Mouse (Mus musculus) liver, embryonic 16.5 days (tissue): ENCODE measurements around the gene Ap1s1. TPM values are rescaled to one million over a fixed set of nuclear protein-coding genes. Genes with fewer than 3 reads are reported as not detected.
A peak's percentile ranks its signal among the peaks of the same experiment; 100 is the strongest.

Source experiments
- ATAC-seq: fragments of 200-750 bp; cut with Nextera tagmentation; 2 replicates; pipeline ENCODE4 v1.8.0; 2017; ENCODE audit warnings: low read depth, mild to moderate bottlenecking, moderate number of reproducible peaks, moderate library complexity
- H3K27ac ChIP-seq: fragments of 300-500 bp; sonication (generic); 2 replicates; pipeline ENCODE4 v1.5.1; 2014; ENCODE audit warnings: mild to moderate bottlenecking, low read length
- H3K27me3 ChIP-seq: fragments of 300-500 bp; sonication (generic); 2 replicates; pipeline ENCODE4 v1.6.1; 2014; ENCODE audit warnings: low read depth, low read length, mixed read lengths; ENCODE audit not compliant: control insufficient read depth, insufficient read depth
- H3K36me3 ChIP-seq: fragments of 300-500 bp; sonication (generic); 2 replicates; pipeline ENCODE4 v1.6.1; 2014; ENCODE audit warnings: mild to moderate bottlenecking; ENCODE audit not compliant: control insufficient read depth, insufficient read depth
- H3K4me1 ChIP-seq: fragments of 300-500 bp; sonication (generic); 2 replicates; pipeline ENCODE4 v1.6.1; 2014; ENCODE audit warnings: low read depth, low read length, mixed read lengths; ENCODE audit not compliant: control insufficient read depth
- H3K4me2 ChIP-seq: fragments of 300-500 bp; sonication (generic); 2 replicates; pipeline ENCODE4 v1.6.1; 2014; ENCODE audit warnings: low read depth, low read length, mixed read lengths
- H3K4me3 ChIP-seq: fragments of 300-500 bp; sonication (generic); 2 replicates; pipeline ENCODE4 v1.5.1; 2014; ENCODE audit warnings: low read depth, mild to moderate bottlenecking, low read length
- H3K9ac ChIP-seq: fragments of 300-500 bp; sonication (generic); 2 replicates; pipeline ENCODE4 v1.6.1; 2014; ENCODE audit warnings: low read depth, low read length
- H3K9me3 ChIP-seq: fragments of 300-500 bp; sonication (generic); replicated peaks from 2 replicates; pipeline ENCODE4 v1.6.1; 2016; ENCODE audit warnings: low read length; ENCODE audit not compliant: control insufficient read depth
- WGBS: fragments of 180-500 bp; shearing (Covaris S2); extraction: QIAGEN DNeasy Blood & Tissue Kit; methylation state at CpG from one replicate; pipeline ENCODE4 v1.1.7; 2014; ENCODE audit not compliant: insufficient replicate concordance; 5-methylcytosine and 5-hydroxymethylcytosine counted together
- polyA plus RNA-seq: library from polyadenylated mRNA; unstranded; fragments of >200 nt; fragmentation: Nextera tagmentation; extraction: Ambion mirVana; gene quantifications from 2 replicates; pipeline ENCODE4 v1.2.1, GENCODE M21; 2015

Gene Ap1s1
- polyA plus RNA-seq, 1 experiment from 2014 or later = 73.3 TPM

DNA sequence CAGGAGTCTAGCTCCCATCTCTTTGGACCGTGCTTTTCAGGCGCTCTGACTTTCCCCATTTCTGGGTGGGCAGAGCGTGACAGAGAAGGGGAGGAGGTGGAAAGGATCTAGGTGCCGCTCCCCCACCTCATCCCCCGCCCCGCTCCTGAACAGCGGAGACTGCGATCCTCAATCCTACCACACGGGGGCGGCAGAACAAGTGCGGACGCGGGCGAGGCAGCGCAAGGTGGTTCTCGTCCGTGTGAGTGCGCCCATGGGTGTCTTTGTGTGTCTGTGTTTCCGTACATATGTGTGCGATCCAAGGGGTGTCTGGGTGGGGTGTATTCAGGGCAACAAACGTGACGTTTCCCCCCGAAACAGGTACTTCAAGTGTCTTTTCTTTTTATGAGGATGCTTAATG lies 20.8 kb downstream of the Ap1s1 start:
- Histone ChIP-seq H3K4me2 (no peak overlapping the region), H3K4me3 (no peak overlapping the region), H3K27ac (no peak overlapping the region), H3K4me1 (peaks cover 6% of the 10 kb centered on the region; the same call in 1 of the 2 replicates), H3K9me3 (no peaks in the 10 kb centered on the region), H3K27me3 (peaks cover 67% of the 10 kb centered on the region), H3K9ac (no peak overlapping the region), H3K36me3 (no peaks in the 10 kb centered on the region)
- 0% methylated on average over 23 of the region's 23 CpGs for WGBS
- ATAC-seq = peak; percentile 22; the same call in 1 of the 2 replicates

DNA sequence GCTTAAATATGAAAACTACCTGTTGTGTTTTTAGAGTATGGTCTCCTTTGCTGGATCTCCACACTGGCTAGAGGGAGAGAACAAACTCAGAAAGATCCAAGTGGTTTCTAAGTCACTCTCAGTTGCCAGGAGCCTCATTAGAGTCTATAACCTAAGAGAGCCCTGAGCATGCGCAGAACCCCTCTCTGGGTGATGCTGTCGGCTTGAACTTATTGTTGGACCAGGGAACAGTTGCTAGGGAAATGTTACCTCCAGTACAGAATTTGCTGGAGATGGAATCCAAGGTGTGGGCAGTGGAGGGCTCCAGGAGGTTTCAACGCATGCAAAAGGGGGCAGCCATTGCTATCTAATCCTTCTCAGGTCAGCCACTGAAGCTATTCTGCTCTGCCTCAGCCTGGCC lies 21.6 kb downstream of the Ap1s1 start:
- Histone ChIP-seq H3K36me3 (no peaks in the 10 kb centered on the region), H3K27ac (no peak overlapping the region), H3K27me3 (peaks cover 59% of the 10 kb centered on the region), H3K4me2 (no peak overlapping the region), H3K9me3 (no peaks in the 10 kb centered on the region), H3K4me1 (no peaks in the 10 kb centered on the region; the same call in 1 of the 2 replicates), H3K4me3 (no peak overlapping the region), H3K9ac (no peak overlapping the region)
- WGBS = 50% methylated on average over 3 of the region's 3 CpGs
- ATAC-seq = no peak

DNA sequence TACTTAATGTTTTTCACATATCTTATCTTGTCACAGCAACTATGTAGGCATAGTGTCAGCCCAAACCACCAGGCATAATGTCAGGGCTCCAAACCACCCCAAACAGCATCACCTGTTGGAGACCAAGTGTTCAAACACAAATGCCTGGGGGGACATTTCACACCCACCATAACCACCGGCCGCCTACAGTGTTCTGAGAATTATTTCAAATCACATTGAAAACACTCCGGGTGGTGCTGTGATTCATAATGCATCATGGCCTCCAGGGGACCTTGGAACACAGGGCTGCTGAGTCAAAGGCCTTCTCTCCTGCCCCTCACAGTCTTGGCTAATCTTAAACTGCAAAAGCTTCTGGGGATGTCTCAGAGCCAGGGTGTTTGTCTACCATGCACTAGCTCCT lies 30.0 kb downstream of the Ap1s1 start:
- H3K9ac ChIP-seq = no peak overlapping the region
- no peak overlapping the region for H3K27ac ChIP-seq
- H3K36me3 ChIP-seq = no peaks in the 10 kb centered on the region
- H3K4me2 ChIP-seq = no peak overlapping the region
- H3K27me3 ChIP-seq = no peaks in the 10 kb centered on the region; the same call in 1 of the 2 replicates
- H3K4me3 ChIP-seq = no peak overlapping the region
- 75% methylated on average over 3 of the region's 3 CpGs for WGBS
- ATAC-seq = no peak
- no peaks in the 10 kb centered on the region for H3K4me1 ChIP-seq
- H3K9me3 ChIP-seq = no peaks in the 10 kb centered on the region

DNA sequence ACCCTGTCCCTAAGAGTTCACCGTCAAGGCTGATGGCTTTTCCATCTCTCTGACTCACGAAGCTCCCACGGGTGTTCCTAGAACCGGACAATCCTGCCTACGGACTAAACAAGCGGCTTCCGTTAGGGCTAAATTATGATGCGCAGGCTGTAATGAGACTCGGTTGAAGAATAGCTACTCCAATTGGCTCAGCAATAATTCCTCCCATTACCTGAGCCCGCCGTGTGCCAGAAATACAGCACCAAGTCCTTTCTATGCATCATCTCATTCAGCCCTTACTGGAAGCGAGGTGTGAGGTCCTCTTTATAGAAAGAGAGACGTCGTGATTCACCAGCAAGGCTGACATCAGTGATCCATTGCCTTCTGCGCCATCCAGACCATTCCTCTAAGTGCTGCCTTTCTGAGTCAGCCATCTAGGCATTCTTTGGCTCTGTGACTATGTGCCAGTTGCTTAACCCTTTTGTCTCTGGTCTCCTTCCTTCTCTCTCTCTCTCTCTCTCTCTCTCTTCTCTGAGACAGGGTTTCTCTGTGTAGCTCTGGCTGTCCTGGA lies 33.5 kb downstream of the Ap1s1 start:
- Histone ChIP-seq H3K4me2 (no peak overlapping the region), H3K9me3 (no peaks in the 10 kb centered on the region), H3K36me3 (no peaks in the 10 kb centered on the region), H3K27ac (no peak overlapping the region), H3K4me1 (no peaks in the 10 kb centered on the region), H3K4me3 (no peak overlapping the region), H3K9ac (no peak overlapping the region), H3K27me3 (no peaks in the 10 kb centered on the region; the same call in 1 of the 2 replicates)
- no peak for ATAC-seq
- 66% methylated on average over 15 of the region's 15 CpGs for WGBS

DNA sequence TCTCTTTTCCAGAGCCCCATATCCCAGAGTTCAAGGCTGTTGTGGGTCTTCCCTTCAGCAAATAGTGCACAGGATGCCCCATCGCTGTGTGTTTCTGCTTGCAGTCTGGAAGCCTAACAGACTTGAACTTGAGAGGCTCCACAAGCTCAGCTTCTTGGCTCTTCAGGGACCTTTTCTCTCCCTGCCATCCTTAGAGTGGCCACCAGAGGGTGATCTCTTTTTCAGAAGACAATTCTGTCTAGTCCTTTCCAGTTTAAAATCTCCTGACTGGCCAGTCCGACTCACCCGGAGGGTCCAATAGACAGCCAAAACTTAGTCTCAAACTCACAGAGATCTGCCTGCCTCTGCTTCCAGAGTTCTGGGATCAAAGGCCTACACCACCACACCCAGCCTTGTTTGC lies 35.9 kb downstream of the Ap1s1 start:
- Histone ChIP-seq H3K9me3 (no peaks in the 10 kb centered on the region), H3K36me3 (no peaks in the 10 kb centered on the region), H3K4me1 (no peaks in the 10 kb centered on the region), H3K4me2 (no peak overlapping the region), H3K27ac (no peak overlapping the region), H3K4me3 (no peak overlapping the region), H3K9ac (no peak overlapping the region), H3K27me3 (no peaks in the 10 kb centered on the region; the same call in 1 of the 2 replicates)
- 12% methylated on average over 3 of the region's 3 CpGs for WGBS
- ATAC-seq = no peak

DNA sequence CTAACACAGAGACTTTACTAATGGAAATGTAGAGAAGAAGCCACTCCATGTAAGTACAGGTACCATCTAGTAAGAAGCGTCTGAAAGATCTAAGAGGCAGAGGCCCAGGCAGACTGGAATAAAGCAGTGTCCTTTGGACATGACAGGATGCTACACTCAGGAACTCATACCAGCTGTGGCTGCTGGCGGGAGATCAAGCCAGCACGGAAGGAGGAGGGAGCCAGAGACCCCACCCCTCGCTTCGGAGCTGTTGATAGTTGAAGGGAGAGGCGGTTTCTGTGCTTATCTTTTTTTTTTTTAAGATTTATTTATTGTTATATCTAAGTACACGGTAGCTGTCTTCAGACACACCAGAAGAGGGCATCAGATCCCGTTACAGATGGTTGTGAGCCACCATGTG lies 38.7 kb downstream of the Ap1s1 start:
- H3K4me3 ChIP-seq = no peak overlapping the region
- no peaks in the 10 kb centered on the region for H3K36me3 ChIP-seq
- no peak for ATAC-seq
- H3K27ac ChIP-seq = no peak overlapping the region
- no peaks in the 10 kb centered on the region; the same call in 1 of the 2 replicates for H3K27me3 ChIP-seq
- WGBS = 36% methylated on average over 8 of the region's 8 CpGs
- no peaks in the 10 kb centered on the region for H3K4me1 ChIP-seq
- H3K9ac ChIP-seq = no peak overlapping the region
- no peak overlapping the region for H3K4me2 ChIP-seq
- no peaks in the 10 kb centered on the region for H3K9me3 ChIP-seq

DNA sequence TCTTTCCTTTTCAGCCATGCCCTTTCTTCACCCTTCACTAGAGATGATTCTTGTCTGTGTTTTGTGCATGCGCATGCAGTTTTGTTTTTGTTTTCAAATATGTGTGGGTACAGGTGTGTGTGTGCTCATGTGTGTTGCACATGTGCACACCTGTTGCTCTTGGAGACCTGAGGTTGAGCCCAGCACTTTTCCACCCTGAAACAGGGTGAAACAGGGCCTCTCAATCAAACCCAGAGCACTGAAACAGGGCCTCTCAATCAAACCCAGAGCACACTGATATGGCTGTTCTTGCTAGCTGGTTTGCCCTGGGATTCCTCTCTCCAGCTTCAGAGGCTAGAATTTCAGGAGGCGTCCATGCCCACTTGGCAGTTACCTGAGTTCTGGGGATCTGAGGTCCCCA lies 45.3 kb downstream of the Ap1s1 start:
- Histone ChIP-seq H3K4me2 (no peak overlapping the region), H3K27ac (no peak overlapping the region), H3K4me3 (no peak overlapping the region), H3K36me3 (no peaks in the 10 kb centered on the region), H3K9me3 (no peaks in the 10 kb centered on the region), H3K27me3 (no peaks in the 10 kb centered on the region), H3K9ac (no peak overlapping the region), H3K4me1 (peaks cover 7% of the 10 kb centered on the region)
- ATAC-seq = no peak
- WGBS = 63% methylated on average over 2 of the region's 2 CpGs

DNA sequence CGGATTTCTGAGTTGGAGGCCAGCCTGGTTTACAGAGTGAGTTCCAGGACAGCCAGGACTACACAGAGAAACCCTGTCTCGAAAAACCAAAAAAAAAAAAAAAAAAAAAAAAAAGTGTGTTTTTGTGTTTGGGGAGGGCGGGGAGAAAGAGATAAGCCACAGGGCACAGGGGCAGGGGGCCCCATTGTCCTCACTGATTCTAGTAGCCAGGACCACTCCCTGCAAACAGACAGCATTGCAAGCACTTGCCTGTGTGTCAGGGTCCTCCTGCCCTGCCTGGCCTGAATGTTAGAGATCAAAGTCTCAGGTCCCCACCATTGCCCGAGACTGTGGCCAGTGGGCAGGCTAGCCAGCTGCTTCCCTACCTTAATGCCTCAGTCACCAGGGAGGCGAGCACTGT lies 46.5 kb downstream of the Ap1s1 start:
- no peak overlapping the region for H3K9ac ChIP-seq
- H3K4me1 ChIP-seq = peaks cover 7% of the 10 kb centered on the region
- H3K27me3 ChIP-seq = no peaks in the 10 kb centered on the region
- no peak for ATAC-seq
- no peaks in the 10 kb centered on the region for H3K9me3 ChIP-seq
- H3K4me3 ChIP-seq = no peak overlapping the region
- no peak overlapping the region for H3K4me2 ChIP-seq
- no peaks in the 10 kb centered on the region; the same call in 1 of the 2 replicates for H3K36me3 ChIP-seq
- 41% methylated on average over 4 of the region's 5 CpGs for WGBS
- H3K27ac ChIP-seq = no peak overlapping the region

DNA sequence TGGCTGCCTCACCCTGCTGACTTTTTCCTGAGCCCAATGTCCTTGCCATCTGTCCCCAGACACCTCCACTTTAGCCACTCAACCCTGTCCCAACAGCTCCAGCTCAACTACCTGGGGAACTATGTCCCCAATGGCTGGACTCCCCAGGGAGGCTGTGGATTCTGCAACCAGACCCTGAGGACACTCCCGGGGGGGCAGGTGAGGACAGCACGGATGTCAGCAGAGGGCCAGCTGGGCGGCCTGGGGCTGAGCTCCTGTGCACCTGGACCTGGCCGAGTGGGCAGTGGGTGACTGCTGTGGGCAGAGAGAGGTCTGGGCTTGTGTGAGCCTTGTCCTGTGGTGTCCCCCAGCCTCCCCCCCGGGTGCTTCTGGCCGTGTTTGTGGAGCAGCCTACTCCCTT lies 56.1 kb downstream of the Ap1s1 start:
- H3K27me3 ChIP-seq = no peaks in the 10 kb centered on the region
- no peak overlapping the region for H3K4me2 ChIP-seq
- no peaks in the 10 kb centered on the region; the same call in none of the 2 replicates for H3K36me3 ChIP-seq
- no peak overlapping the region for H3K9ac ChIP-seq
- no peaks in the 10 kb centered on the region for H3K9me3 ChIP-seq
- ATAC-seq = no peak
- WGBS = 85% methylated on average over 6 of the region's 6 CpGs
- no peak overlapping the region for H3K4me3 ChIP-seq
- peaks cover 15% of the 10 kb centered on the region for H3K4me1 ChIP-seq
- H3K27ac ChIP-seq = no peak overlapping the region
